Mouse (Mus musculus) cerebellum, adult 2 months (tissue): ENCODE data around the gene Gm6034. TPM values are rescaled to one million over a fixed set of nuclear protein-coding genes. Genes with fewer than 3 reads are reported as not detected.
A peak's percentile ranks its signal among the peaks of the same experiment; 100 is the strongest.
"Not testable (repeated sequence)": the region's sequence is repeated elsewhere in the genome, so short reads cannot be mapped to it uniquely, and the experiment has no call there.

Source experiments
- DNase-seq, 2 experiments: peaks; one replicate each; pipeline ENCODE4 v3.0.0; 2021
- H3K27ac ChIP-seq: fragments of 200-500 bp; 2 replicates; pipeline ENCODE4 v1.5.1; 2012; ENCODE audit warnings: low read length, control low read depth, inconsistent platforms; ENCODE audit not compliant: insufficient read depth
- H3K27me3 ChIP-seq: fragments of 200-500 bp; 2 replicates; pipeline ENCODE4 v1.6.1; 2012; ENCODE audit warnings: inconsistent platforms, mild to moderate bottlenecking, low read length, moderate library complexity; ENCODE audit not compliant: control insufficient read depth, insufficient read depth
- H3K4me1 ChIP-seq: fragments of 200-500 bp; 2 replicates; pipeline ENCODE4 v1.6.1; 2011; ENCODE audit warnings: low read length; ENCODE audit not compliant: control insufficient read depth, insufficient read depth
- H3K4me3 ChIP-seq: fragments of 200-500 bp; replicated peaks from 2 replicates; pipeline ENCODE3; 2011; ENCODE audit warnings: mild to moderate bottlenecking, low read depth, low read length, control low read depth; ENCODE audit not compliant: insufficient read depth
- CTCF ChIP-seq: fragments of 200-500 bp; IDR thresholded peaks from 2 replicates; pipeline ENCODE4 v1.5.1; 2011; ENCODE audit warnings: low read depth, mild to moderate bottlenecking, control low read depth, low read length, moderate library complexity, borderline replicate concordance; ENCODE audit not compliant: insufficient read depth
- POLR2A ChIP-seq: fragments of 200-500 bp; IDR thresholded peaks from 2 replicates; pipeline ENCODE4 v1.6.1; 2011; ENCODE audit warnings: low read length, control low read depth, borderline replicate concordance; ENCODE audit not compliant: insufficient read depth
- whole genome bisulfite sequencing: fragments of 180-500 bp; shearing (Covaris S2); methylation state at CpG from one replicate; pipeline ENCODE4 v1.1.7; 2018; 5-methylcytosine and 5-hydroxymethylcytosine counted together
- polyA plus RNA-seq: library from polyadenylated mRNA; depleted of rRNA; stranded (reverse); fragments of >200 nt; gene quantifications from 2 replicates; pipeline ENCODE4 v1.2.3, GENCODE M21; 2012

Gene Gm6034
- polyA plus RNA-seq, 1 experiment = not detected

DNA sequence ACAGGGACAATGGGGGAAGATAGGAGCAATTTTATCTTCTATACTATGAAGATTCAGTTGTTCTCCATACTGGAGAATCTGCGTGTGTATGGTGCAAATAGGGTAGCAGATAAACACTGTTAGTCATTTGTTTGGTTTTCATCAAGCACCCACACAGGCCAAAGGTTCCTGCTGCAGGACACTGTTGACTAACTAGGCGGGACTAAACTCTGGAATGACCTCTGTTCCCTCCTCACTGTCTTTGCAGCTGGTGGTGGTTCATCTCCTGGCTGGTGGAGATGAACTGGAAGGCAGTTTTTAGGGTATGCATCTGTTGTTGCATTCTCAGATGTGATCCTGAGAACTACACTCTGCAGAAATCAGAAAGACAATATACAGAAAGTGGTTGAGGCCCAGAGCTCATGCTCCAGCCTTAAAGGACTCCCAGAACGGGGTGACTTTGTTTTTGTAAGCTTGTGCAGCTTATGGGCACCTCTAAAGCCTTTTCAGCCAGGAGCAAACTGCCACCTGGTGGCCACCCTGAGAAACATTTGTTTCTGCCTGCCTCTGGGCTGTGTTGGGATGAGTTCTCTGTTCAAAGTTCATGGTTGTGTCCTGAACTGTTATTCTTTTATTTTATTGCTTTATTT, 7.6 kb upstream of the Gm6034 start:
- WGBS = 41% methylated on average over 3 of the region's 3 CpGs
- DNase-seq = peak; percentile 58 to 60
- TF ChIP-seq CTCF = peak; percentile 45; the same call in 1 of the 2 replicates
- H3K4me3 ChIP-seq, H3K4me1 ChIP-seq, H3K27ac ChIP-seq, H3K27me3 ChIP-seq: not testable (repeated sequence)

- not testable (repeated sequence) for H3K4me1 ChIP-seq, H3K27ac ChIP-seq, H3K4me3 ChIP-seq, H3K27me3 ChIP-seq, DNase-seq
- 90% methylated on average over 13 of the region's 13 CpGs for WGBS
Measured at GRCm38 (mm10) chr17:36036126-36036525, 6.6 kb upstream of the Gm6034 start.

GRCm38 (mm10) chr17:36040604-36041003, 2.2 kb upstream of the Gm6034 start:
- H3K27me3 ChIP-seq, H3K27ac ChIP-seq, DNase-seq, H3K4me3 ChIP-seq, H3K4me1 ChIP-seq: not testable (repeated sequence)
- WGBS = 89% methylated on average over 2 of the region's 2 CpGs

- not testable (repeated sequence) for H3K4me1 ChIP-seq, H3K27ac ChIP-seq, H3K27me3 ChIP-seq
- peak in 1 of 2 experiments; percentile 34 for DNase-seq
- 1% methylated on average over 19 of the region's 19 CpGs for WGBS
- H3K4me3 ChIP-seq = peak overlapping the region; percentile 46
Measured at GRCm38 (mm10) chr17:36042055-36042454, 706 bp upstream of the Gm6034 start.

DNA sequence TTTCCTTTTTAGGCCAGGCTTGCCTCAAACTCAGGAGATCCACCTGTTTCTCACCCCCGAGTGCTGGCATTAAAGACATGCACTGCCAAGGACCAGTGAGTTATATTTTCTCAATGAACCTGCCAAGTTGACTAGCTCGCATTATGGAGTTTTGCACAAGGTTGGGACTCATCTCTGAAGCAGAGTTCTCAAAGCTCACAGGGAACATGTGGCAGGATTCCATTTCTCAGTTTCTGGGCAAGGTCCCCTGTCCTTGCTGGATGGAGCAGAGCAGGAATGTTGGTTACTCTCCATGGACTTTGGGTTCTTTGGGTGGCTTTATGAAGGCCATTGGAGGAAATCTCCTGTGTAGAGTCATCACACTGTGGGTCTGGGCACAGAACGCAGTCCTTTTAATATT, 525 bp downstream of the Gm6034 start:
- H3K27me3 ChIP-seq = no peaks in the 10 kb centered on the region
- 80% methylated on average over 3 of the region's 3 CpGs for WGBS
- no peak overlapping the region for H3K4me3 ChIP-seq
- no peaks in the 10 kb centered on the region for H3K4me1 ChIP-seq
- no peak for DNase-seq
- H3K27ac ChIP-seq = no peak overlapping the region
- TF ChIP-seq CTCF = no peak
- no peak for TF ChIP-seq POLR2A

DNA sequence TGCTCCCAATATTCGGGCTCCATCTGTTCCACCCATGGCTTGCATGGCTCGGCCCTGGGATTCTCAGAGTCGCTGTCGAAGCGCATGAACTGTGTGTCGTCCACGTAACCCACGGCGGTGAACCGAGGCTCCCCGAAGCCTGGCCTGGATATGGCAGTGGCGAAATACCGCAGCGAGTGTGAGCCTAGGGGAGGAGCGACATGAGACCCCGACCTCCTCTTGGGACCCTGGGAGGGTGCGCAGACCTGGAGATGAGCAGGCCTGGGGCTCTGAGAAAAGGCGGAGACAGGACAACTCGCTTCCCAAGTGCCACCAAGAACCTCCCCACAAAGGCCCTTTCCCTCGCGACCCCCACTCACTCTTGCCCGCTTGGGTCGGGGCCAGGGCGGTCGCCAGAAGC, 15.2 kb downstream of the Gm6034 start:
- 83% methylated on average over 25 of the region's 25 CpGs for WGBS
- H3K27me3 ChIP-seq, H3K4me3 ChIP-seq: not testable (repeated sequence)

DNA sequence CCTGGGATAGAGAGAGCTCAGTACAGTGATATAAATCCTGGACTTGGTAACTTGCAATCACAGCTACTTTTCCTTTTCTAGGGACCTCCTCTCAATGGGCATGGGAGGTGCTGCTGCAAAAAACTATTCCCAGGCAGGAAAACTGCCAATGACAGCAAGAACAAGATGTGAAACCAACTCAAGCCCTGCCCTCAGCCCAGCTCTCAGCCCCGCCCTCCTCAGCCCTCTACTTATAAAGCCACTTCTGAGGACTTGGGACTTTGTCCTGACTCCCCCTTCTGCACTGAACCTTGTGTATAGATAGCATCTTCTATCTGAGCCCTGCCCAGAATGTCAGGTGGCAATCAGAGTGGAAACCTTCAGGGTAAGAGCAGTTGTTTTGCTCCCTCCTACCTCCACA, 15.6 kb downstream of the Gm6034 start, which contains the start of gene Gm11127:
Gene Gm11127, minus strand, starts transcription at position 10 of the 400 bp plus-strand sequence.
- DNase-seq, H3K27ac ChIP-seq, H3K4me3 ChIP-seq, H3K4me1 ChIP-seq, H3K27me3 ChIP-seq: not testable (repeated sequence)
- WGBS = 60% methylated on average over 1 of the region's 1 CpGs

More for the DNA sequence above, 15.2 kb downstream of the Gm6034 start:
- H3K4me1 ChIP-seq, H3K27ac ChIP-seq, DNase-seq: not testable (repeated sequence)

- no peaks in the 10 kb centered on the region for H3K4me1 ChIP-seq
- 24% methylated on average over 2 of the region's 2 CpGs for WGBS
- H3K4me3 ChIP-seq = no peak overlapping the region
- TF ChIP-seq POLR2A = no peak
- peak; percentile 48; the same call in 1 of the 2 replicates for TF ChIP-seq CTCF
- no peaks in the 10 kb centered on the region for H3K27me3 ChIP-seq
- DNase-seq = peak; percentile 62 to 65
- no peak overlapping the region for H3K27ac ChIP-seq
Measured at GRCm38 (mm10) chr17:36060829-36061228, 18.1 kb downstream of the Gm6034 start.

GRCm38 (mm10) chr17:36081901-36082300, 39.1 kb downstream of the Gm6034 start:
- not testable (repeated sequence) for H3K27me3 ChIP-seq, H3K4me1 ChIP-seq, DNase-seq, H3K4me3 ChIP-seq, H3K27ac ChIP-seq

- DNase-seq, H3K4me3 ChIP-seq, H3K27ac ChIP-seq, H3K27me3 ChIP-seq, H3K4me1 ChIP-seq: not testable (repeated sequence)
- WGBS = 29% methylated on average over 6 of the region's 6 CpGs
Measured at GRCm38 (mm10) chr17:36082519-36083232, 39.9 kb downstream of the Gm6034 start.
